Mouse (Mus musculus) kidney, embryonic 14.5 days (tissue): Measurements from ENCODE around the gene Sytl2. TPM values are rescaled to one million over a fixed set of nuclear protein-coding genes. Genes with fewer than 3 reads are reported as not detected.
A peak's percentile ranks its signal among the peaks of the same experiment; 100 is the strongest.

ENCODE experiments used
- ATAC-seq: fragments of 200-750 bp; cut with Nextera tagmentation; 2 replicates; pipeline ENCODE4 v1.8.0; 2017; ENCODE audit warnings: moderate number of reproducible peaks, mild to moderate bottlenecking, moderate TSS enrichment, moderate library complexity; ENCODE audit not compliant: low FRiP score, low TSS enrichment
- H3K27ac ChIP-seq: fragments of 300-500 bp; sonication (generic); 2 replicates; pipeline ENCODE4 v1.5.1; 2014; ENCODE audit warnings: low read depth, mild to moderate bottlenecking, low read length, moderate library complexity, mixed read lengths
- H3K27me3 ChIP-seq: fragments of 300-500 bp; sonication (generic); 2 replicates; pipeline ENCODE4 v1.6.1; 2014; ENCODE audit warnings: mild to moderate bottlenecking, low read length; ENCODE audit not compliant: control insufficient read depth, insufficient read depth
- H3K36me3 ChIP-seq: fragments of 300-500 bp; sonication (generic); 2 replicates; pipeline ENCODE4 v1.6.1; 2014; ENCODE audit warnings: low read length, mixed read lengths; ENCODE audit not compliant: control insufficient read depth, insufficient read depth
- H3K4me1 ChIP-seq: fragments of 300-500 bp; sonication (generic); 2 replicates; pipeline ENCODE4 v1.6.1; 2014; ENCODE audit warnings: low read length, mixed read lengths; ENCODE audit not compliant: control insufficient read depth, insufficient read depth
- H3K4me2 ChIP-seq: fragments of 300-500 bp; sonication (generic); replicated peaks from 2 replicates; pipeline ENCODE4 v1.6.1; 2014; ENCODE audit warnings: low read depth, mild to moderate bottlenecking, low read length
- H3K4me3 ChIP-seq: fragments of 300-500 bp; sonication (generic); 2 replicates; pipeline ENCODE4 v1.5.1; 2014; ENCODE audit warnings: mild to moderate bottlenecking, low read length
- H3K9ac ChIP-seq: fragments of 300-500 bp; sonication (generic); 2 replicates; pipeline ENCODE4 v1.6.1; 2014; ENCODE audit warnings: low read depth, mild to moderate bottlenecking, low read length, moderate library complexity
- H3K9me3 ChIP-seq: fragments of 300-500 bp; sonication (generic); 2 replicates; pipeline ENCODE4 v1.6.1; 2016; ENCODE audit warnings: low read length; ENCODE audit not compliant: control insufficient read depth
- WGBS: fragments of 180-500 bp; shearing (Covaris S2); extraction: QIAGEN DNeasy Blood & Tissue Kit; methylation state at CpG from one replicate; pipeline ENCODE4 v1.1.7; 2014; 5-methylcytosine and 5-hydroxymethylcytosine counted together
- polyA plus RNA-seq: library from polyadenylated mRNA; unstranded; fragments of >200 nt; fragmentation: Nextera tagmentation; extraction: Ambion mirVana; gene quantifications from 2 replicates; pipeline ENCODE4 v1.2.1, GENCODE M21; 2014

Gene Sytl2
- polyA plus RNA-seq, 1 experiment from 2014 or later: 9.2 TPM

GRCm38 (mm10) chr7:90384411-90384810, 82.4 kb downstream of the Sytl2 start:
- ATAC-seq: no peak
- WGBS: 75% methylated on average over 2 of the region's 2 CpGs
- Histone ChIP-seq H3K27ac (no peak overlapping the region), H3K4me2 (no peak overlapping the region), H3K36me3 (no peaks in the 10 kb centered on the region), H3K9me3 (no peaks in the 10 kb centered on the region), H3K4me1 (no peaks in the 10 kb centered on the region; the same call in 1 of the 2 replicates), H3K4me3 (no peak overlapping the region), H3K27me3 (no peaks in the 10 kb centered on the region), H3K9ac (no peak overlapping the region)

GRCm38 (mm10) chr7:90386885-90387459, 84.9 kb downstream of the Sytl2 start:
- Histone ChIP-seq H3K4me1 (no peaks in the 10 kb centered on the region; the same call in 1 of the 2 replicates), H3K27me3 (no peaks in the 10 kb centered on the region), H3K4me2 (no peak overlapping the region), H3K27ac (no peak overlapping the region), H3K9me3 (no peaks in the 10 kb centered on the region), H3K4me3 (no peak overlapping the region), H3K36me3 (no peaks in the 10 kb centered on the region), H3K9ac (no peak overlapping the region)
- 19% methylated on average over 8 of the region's 8 CpGs for WGBS
- no peak for ATAC-seq

- Histone ChIP-seq H3K4me3 (no peak overlapping the region), H3K27me3 (no peaks in the 10 kb centered on the region), H3K9ac (no peak overlapping the region), H3K4me1 (no peaks in the 10 kb centered on the region; the same call in 1 of the 2 replicates), H3K4me2 (no peak overlapping the region), H3K27ac (no peak overlapping the region), H3K36me3 (no peaks in the 10 kb centered on the region), H3K9me3 (no peaks in the 10 kb centered on the region)
- WGBS: 58% methylated on average over 3 of the region's 3 CpGs
- ATAC-seq: no peak
Measured at GRCm38 (mm10) chr7:90389765-90390164, 87.7 kb downstream of the Sytl2 start.

GRCm38 (mm10) chr7:90395073-90395472, 93.0 kb downstream of the Sytl2 start:
- H3K4me1 ChIP-seq: no peaks in the 10 kb centered on the region
- H3K4me3 ChIP-seq: no peak overlapping the region
- H3K27me3 ChIP-seq: no peaks in the 10 kb centered on the region
- 55% methylated on average over 4 of the region's 4 CpGs for WGBS
- no peak for ATAC-seq
- H3K36me3 ChIP-seq: no peaks in the 10 kb centered on the region
- H3K9me3 ChIP-seq: no peaks in the 10 kb centered on the region
- H3K4me2 ChIP-seq: no peak overlapping the region
- H3K27ac ChIP-seq: no peak overlapping the region
- no peak overlapping the region for H3K9ac ChIP-seq

GRCm38 (mm10) chr7:90395928-90396327, 93.9 kb downstream of the Sytl2 start:
- no peak for ATAC-seq
- no peak overlapping the region for H3K4me3 ChIP-seq
- no peaks in the 10 kb centered on the region for H3K9me3 ChIP-seq
- no peak overlapping the region for H3K9ac ChIP-seq
- H3K36me3 ChIP-seq: no peaks in the 10 kb centered on the region
- no peaks in the 10 kb centered on the region for H3K27me3 ChIP-seq
- 69% methylated on average over 5 of the region's 5 CpGs for WGBS
- H3K4me2 ChIP-seq: no peak overlapping the region
- no peaks in the 10 kb centered on the region for H3K4me1 ChIP-seq
- H3K27ac ChIP-seq: no peak overlapping the region

- Histone ChIP-seq H3K4me1 (no peaks in the 10 kb centered on the region), H3K4me3 (no peak overlapping the region), H3K27ac (no peak overlapping the region), H3K27me3 (no peaks in the 10 kb centered on the region), H3K9me3 (no peaks in the 10 kb centered on the region), H3K36me3 (no peaks in the 10 kb centered on the region), H3K9ac (no peak overlapping the region), H3K4me2 (no peak overlapping the region)
- ATAC-seq: no peak
- WGBS: 43% methylated on average over 3 of the region's 3 CpGs
Measured at GRCm38 (mm10) chr7:90409934-90410333, 107.9 kb downstream of the Sytl2 start.

GRCm38 (mm10) chr7:90426020-90427001, 124.3 kb downstream of the Sytl2 start, which contains the start of gene Ccdc89:
Gene Ccdc89, plus strand, starts transcription at chr7:90426577.
- H3K27ac ChIP-seq: no peak within 1 kb of the TSS

GRCm38 (mm10) chr7:90427006-90427405, 125.0 kb downstream of the Sytl2 start:
- Histone ChIP-seq H3K4me3 (peak overlapping the region; percentile 35; the same call in 1 of the 2 replicates), H3K9ac (peak overlapping the region; percentile 38), H3K27ac (no peak overlapping the region)

More at GRCm38 (mm10) chr7:90426020-90427001, 124.3 kb downstream of the Sytl2 start, which contains the start of gene Ccdc89:
- H3K9ac ChIP-seq: peak within 1 kb of the TSS; percentile 38
- H3K4me3 ChIP-seq: peak within 1 kb of the TSS; percentile 35
- no peaks in the 10 kb centered on the region for H3K9me3 ChIP-seq
- peak within 1 kb of the TSS; percentile 40 for H3K4me2 ChIP-seq
- WGBS: 21% methylated on average over 29 of the region's 29 CpGs
- ATAC-seq: peak; percentile 100
- H3K36me3 ChIP-seq: no peaks in the 10 kb centered on the region
- no peaks in the 10 kb centered on the region for H3K4me1 ChIP-seq
- no peaks in the 10 kb centered on the region for H3K27me3 ChIP-seq

GRCm38 (mm10) chr7:90432221-90432620, 130.2 kb downstream of the Sytl2 start:
- Histone ChIP-seq H3K4me1 (no peaks in the 10 kb centered on the region), H3K27me3 (no peaks in the 10 kb centered on the region)
- ATAC-seq: no peak

More at GRCm38 (mm10) chr7:90427006-90427405, 125.0 kb downstream of the Sytl2 start:
- no peaks in the 10 kb centered on the region for H3K27me3 ChIP-seq
- H3K36me3 ChIP-seq: no peaks in the 10 kb centered on the region
- H3K9me3 ChIP-seq: no peaks in the 10 kb centered on the region
- ATAC-seq: no peak
- peak overlapping the region; percentile 40 for H3K4me2 ChIP-seq
- WGBS: 66% methylated on average over 9 of the region's 9 CpGs
- H3K4me1 ChIP-seq: no peaks in the 10 kb centered on the region

More at GRCm38 (mm10) chr7:90432221-90432620, 130.2 kb downstream of the Sytl2 start:
- H3K9ac ChIP-seq: no peak overlapping the region
- no peak overlapping the region for H3K4me3 ChIP-seq
- no peaks in the 10 kb centered on the region for H3K9me3 ChIP-seq
- H3K27ac ChIP-seq: no peak overlapping the region
- H3K4me2 ChIP-seq: no peak overlapping the region
- H3K36me3 ChIP-seq: no peaks in the 10 kb centered on the region
